Mouse (Mus musculus) spleen, adult 2 months (tissue): ENCODE data around the gene Myo16.

Experiments used
- CTCF ChIP-seq: fragments of 200-500 bp; IDR thresholded peaks from 2 replicates; pipeline ENCODE4 v1.5.1; 2011; ENCODE audit warnings: mild to moderate bottlenecking, inconsistent platforms; ENCODE audit not compliant: insufficient read depth, insufficient read length, insufficient replicate concordance; ENCODE audit errors: extremely low read depth
- POLR2A ChIP-seq: fragments of 200-500 bp; IDR thresholded peaks from 2 replicates; pipeline ENCODE4 v1.6.1; 2011; ENCODE audit warnings: low read depth, low read length, inconsistent platforms

DNA sequence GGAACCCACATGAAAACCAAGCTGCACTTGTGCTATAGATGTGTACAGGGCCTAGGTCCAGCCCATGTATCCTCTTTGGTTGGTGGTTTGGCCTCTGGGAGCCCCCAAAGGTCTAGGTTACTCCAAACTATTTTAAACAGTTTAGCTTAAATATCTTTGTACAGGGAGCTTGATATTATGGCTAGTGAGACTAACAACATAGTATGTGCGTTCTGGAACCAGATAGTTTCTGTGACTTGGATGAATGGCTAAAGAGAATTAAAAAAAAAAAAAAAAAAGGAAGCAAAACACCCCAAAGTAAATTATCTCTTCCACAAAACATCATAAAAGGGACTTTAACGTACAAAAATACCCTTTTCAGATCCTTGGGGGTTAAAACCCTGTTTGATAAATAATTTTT, 218.9 kb downstream of the Myo16 start:
- no peak for TF ChIP-seq CTCF
- no peak for TF ChIP-seq POLR2A
